Mouse (Mus musculus): ENCODE measurements at regions not wholly inside any gene's neighbourhood (a gene's known extent, or its start where the extent isn't known, plus 50 kb on each side); places are given as distances from the start of the nearest gene placed in this dataset.
A peak's percentile ranks its signal among the peaks of the same experiment; 100 is the strongest.

DNA sequence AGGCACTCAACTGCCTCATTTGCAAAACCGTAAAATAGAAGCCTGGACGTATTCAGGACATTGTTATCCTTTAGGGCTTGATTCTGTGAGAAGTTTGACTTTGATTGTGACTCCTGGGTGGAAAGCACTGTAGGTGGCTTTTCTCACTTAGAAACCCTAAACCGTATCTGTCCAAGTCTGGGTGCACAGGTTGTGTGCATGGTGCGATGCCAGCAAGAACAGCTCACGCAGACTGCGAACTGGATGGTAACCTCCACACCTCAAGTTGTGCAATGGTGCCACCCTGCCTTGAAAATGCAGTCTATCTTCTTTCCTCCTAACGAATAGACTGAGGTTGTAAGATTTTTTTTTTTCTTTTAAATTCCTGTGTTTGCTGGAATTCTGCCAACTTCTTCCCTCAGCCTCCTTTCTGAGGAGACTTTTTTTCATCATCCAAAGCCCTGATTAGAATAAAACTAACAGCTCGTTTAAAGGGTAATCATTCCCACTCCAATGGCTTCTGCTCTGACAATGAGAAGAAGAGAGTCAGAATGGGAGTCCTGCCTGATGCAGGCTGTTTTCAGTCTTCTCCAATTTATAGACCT lies 383.8 kb upstream of the Slc30a5 start:
- DNase-seq (ENCODE audit: low spot score): no peak

DNA sequence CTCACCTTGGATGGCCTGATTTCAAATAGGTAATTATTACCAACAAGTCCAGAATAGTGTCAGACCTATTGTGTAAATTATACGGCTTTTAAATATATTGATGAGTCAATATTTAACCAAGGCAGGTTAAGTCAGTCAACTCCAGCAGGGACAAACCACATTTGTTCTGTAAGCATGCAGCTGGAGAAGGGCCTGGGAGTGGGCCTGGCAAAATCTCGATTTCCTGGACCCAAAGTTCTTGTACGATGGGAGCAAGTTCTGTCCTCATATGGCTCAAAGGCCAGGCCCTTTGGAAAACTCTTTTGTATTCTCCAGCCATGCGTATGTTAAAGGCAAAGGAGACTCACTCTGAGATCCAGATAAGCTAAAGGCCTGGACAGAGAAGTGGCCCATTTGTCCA lies 383.2 kb upstream of the Slc30a5 start:
- no peak for DNase-seq (ENCODE audit: low spot score)

DNA sequence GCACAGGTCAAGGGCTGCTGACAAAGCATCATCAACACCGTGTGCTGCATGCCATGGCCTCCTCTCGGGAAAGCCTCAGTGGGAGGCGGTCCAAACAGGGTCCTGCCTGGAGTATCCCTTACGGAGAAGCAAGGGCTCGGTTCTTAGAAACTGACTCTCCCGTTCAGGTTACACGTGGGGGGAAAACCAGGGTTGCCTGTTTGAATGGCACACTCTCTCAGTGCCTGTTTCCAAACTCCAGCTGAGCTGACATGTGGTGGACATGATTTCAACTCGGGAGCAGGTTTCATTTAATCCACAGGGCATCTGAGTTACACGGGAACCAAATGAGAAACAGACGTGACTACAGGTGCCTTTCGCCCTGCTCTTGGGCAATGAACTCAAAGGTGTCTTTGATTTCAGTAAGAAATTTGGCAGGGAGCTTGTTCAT lies 382.6 kb upstream of the Slc30a5 start:
- no peak for DNase-seq (ENCODE audit: low spot score)

DNA sequence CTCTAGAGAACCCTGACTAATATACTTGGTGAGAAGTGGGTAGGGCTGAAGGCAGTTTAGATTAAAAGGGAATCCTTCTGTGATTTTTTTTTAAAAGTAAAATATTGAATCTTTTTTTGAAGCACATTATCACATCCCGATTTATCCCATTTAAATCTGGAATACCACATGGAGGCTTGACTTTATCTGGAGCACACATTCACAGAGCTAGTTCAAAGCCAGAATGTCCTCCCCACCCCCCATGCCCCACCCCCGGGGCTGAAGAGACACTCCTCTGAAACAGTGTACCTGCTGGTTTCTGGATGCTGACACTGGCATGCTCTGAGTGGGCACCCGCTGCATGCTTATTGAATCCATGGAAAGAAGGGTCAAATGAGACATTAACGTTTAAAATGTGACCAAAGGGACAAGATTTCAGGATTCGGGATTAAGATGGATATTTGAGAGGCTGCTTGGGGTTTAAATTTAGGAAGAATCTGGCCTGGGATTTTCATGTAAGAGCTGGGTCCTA lies 382.0 kb upstream of the Slc30a5 start:
- no peak for DNase-seq (ENCODE audit: low spot score)

DNA sequence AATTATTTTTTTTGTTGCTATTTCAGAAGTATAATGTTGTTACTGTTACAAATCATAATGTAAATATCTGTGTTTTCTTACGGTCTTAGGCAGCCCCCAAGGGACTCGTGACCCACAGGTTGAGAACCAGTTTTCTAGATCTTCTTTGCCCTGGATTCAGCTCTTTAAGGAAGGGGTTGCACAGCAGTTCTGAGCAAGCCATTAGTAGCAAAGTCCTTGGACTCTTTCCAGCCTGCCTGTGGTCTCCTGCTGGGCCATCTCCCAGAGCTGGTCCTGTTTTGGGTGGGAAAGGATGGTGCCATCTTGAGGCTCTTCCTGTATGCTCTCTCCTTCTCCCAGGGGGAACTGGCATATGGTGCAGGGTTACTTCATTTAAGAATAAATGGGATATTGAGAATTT lies 380.9 kb upstream of the Slc30a5 start:
- DNase-seq (ENCODE audit: low spot score): no peak

DNA sequence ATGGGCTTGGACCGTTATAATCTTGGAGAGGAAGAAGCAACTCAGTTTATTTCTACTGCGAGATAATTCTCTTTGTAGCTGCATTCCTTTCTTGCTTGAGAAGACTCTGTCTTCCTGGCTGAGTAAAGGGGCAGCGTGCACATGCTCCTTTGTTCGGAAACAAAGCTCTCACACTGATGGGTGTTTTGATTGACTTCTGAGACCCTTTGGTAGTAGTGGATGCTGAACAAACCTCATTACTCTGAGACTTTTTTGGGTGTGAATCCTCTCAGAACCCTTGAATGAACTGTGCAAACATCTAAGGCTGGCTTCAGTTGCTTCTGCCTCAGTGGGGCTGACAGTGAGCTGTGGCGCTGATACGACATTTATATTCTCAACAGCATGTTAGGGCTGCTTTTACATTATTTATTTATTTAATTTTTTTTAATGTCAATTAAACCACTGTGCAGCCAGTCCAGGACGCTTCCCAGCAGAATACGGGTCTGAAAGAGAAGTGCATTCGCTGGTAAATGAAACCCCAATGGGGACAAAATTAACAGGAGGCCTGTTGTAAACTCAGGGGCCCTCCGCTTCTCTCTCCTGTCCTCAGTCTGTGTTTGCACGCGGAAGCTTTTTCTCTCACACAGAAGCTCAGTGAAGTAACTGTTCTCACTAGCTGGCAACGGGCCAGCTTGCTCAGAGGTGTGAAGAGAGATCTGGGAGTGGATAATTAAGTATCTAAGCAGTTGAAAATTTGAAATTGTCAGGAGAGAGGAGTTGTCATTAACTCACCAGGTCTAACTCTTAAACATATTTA lies 380.1 kb upstream of the Slc30a5 start:
- no peak for DNase-seq (ENCODE audit: low spot score)

- no peak for DNase-seq (ENCODE audit: low spot score)
Measured at GRCm38 (mm10) chr13:101212341-101212895, 379.2 kb upstream of the Slc30a5 start.

DNA sequence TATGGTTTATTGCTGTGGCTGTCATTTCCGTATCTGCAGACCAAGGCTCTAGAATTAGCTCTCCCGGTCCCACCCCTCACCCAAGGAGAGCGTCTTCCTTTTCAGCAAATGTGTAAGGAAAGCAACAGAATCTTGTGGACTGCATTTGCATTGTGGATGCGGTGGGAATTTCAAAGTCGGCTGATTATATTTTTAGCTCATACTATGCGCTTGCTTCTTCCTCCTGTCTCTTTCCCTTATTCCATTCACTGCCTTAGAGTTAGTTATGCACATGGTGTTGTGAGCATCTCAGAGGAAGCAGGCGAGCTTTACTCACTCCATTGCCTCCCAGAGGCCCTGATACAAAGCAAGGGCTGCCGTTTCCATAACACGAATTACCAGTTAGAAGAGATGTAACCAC lies 375.6 kb upstream of the Slc30a5 start:
- DNase-seq (ENCODE audit: low spot score): no peak

GRCm38 (mm10) chr13:101203463-101203862 lies 370.2 kb upstream of the Slc30a5 start:
- no peak for DNase-seq (ENCODE audit: low spot score)

DNA sequence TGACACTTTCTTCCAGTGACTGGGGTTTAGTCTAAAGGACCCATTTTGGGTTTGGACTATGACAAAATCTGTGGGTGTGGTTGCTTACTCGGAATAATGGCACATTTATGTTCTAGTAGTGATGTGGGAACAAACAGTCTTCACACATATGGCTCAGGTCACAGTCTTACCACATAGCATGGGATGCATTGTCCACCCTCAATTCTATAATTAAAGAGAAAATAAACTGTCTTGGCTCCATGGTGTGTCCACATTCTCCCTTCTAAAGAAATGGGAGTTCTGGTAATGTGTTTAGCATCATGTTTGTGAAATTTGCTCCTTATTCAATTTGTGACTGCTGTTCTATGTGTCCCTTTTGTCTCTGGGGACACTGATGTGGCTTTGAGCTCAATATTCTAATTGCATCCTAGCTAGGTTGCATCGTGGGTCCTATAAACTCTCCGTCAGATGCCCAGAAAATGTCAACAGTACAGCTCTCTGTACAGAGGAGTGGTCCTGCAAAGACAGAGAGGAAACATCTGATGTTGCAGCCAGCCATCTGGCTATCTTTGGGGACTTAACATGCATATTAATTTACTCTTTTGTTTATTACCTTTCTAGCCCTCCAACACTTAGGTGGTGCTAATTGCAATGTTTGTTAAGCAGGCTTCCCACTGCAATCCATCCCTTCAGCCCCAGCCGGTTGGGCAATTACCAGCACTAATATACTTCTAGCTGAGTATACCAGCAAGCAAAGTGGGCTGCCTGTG lies 369.5 kb upstream of the Slc30a5 start:
- DNase-seq (ENCODE audit: low spot score): no peak

- no peak for DNase-seq (ENCODE audit: low spot score)
Measured at GRCm38 (mm10) chr13:101190249-101190830, 357.1 kb upstream of the Slc30a5 start.

- DNase-seq (ENCODE audit: low spot score): no peak
Measured at GRCm38 (mm10) chr13:101182387-101182786, 349.2 kb upstream of the Slc30a5 start.

DNA sequence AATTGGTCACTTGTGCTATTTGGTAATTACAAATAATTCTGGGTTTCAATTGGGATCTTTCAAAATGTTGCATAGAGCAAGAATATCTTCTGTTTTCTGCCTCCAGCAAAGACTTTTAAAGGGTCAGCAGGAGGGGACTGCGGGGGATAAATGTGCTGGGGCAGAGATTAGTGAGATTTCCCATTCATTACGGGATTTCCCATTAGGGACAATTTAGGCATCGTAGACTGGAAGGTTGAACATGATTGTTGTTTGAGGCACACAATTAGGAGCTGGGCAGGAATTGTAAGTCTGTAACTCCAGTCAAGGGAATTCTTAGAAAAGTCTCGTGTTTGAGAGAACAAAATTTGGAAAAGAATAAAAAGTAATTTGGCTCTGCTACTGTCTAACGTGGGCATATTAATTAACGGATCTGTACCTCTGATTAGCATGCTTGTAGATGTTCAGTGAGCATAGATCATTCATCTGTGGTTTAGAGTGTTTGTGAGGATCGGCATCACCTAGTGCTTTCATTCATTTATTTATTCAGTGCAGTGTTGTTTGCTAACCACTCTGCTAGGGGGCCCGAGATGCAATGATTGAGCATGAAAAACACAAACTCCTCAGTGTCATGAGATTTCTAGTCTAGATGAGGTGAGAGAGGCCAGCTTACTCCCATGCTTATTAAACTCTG lies 341.9 kb upstream of the Slc30a5 start:
- DNase-seq (ENCODE audit: low spot score): no peak

- no peak for DNase-seq (ENCODE audit: low spot score)
Measured at GRCm38 (mm10) chr13:101161768-101162167, 328.5 kb upstream of the Slc30a5 start.

DNA sequence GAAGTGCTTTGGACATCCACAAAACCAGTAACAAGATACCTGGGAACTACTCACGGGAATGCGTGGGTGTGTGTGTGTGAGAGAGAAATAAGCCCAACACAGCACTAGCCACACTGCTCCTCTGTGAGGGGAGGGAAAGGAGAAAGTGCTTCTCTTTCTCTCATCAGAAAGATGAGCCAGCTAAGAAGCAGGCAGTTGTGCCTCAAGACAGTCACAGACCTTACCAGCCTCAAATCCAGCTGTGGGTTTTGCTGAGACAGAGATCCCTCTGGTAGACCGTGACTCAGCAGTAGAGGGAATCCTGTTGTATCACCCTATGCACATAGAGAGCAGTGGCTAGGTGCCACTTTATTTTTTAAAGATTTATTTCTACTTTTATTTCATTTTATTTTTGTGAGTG lies 326.7 kb upstream of the Slc30a5 start:
- DNase-seq (ENCODE audit: low spot score): no peak

DNA sequence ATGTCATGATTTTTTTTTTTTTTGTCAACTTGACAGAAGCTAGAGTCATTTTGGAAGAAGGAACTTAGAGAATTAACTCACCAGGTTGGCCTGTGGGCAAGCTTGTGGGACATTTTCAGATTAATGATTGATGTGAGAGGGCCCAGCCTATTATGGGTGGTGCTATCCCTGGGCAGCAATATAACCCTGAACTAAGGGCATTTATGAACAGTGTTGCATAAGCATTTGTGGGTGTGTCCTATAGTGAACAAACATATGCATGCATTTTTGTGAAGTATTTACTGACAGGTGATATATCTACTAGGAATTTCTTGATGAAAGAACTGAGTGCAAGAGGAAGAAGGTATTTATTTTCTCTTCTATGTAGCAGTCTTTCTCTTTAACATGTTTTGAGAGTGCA lies 320.5 kb upstream of the Slc30a5 start:
- no peak for DNase-seq (ENCODE audit: low spot score)

GRCm38 (mm10) chr13:101142761-101143160 lies 309.5 kb upstream of the Slc30a5 start:
- peak; percentile 43 for DNase-seq (ENCODE audit: low spot score)

DNA sequence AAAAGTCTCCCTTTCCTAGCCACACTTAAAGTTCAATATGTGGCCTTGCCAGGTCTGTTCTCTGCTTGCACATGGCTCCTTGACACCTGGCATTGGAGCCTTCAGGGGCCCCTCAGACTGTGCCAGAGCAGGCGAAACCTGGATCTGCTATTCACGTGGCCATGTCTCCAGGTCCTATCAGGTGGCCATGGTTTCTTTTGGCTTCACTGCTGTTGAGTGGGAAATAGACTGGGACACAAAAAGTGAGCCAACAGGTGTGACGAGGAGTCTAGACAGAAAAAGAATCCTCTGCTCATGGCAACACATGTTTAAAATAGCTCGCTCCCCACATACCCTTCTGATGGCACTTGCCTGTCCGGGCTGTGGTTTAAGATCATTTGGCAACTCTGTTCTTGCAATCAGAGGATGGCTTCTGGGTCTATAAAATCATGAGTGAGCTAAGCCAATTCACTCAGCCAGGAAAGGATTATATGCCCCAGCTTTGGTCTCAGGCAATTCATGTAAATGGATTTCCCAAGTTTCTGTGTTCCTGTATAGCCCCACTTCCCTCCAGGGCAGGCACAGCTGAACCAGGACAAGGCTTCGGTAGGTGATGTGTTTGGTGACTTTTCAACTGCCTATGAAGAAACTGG lies 309.0 kb upstream of the Slc30a5 start:
- DNase-seq (ENCODE audit: low spot score): no peak

- no peak for DNase-seq (ENCODE audit: low spot score)
Measured at GRCm38 (mm10) chr13:101129466-101129865, 296.2 kb upstream of the Slc30a5 start.

GRCm38 (mm10) chr13:101127808-101128207 lies 294.6 kb upstream of the Slc30a5 start:
- no peak for DNase-seq (ENCODE audit: low spot score)

- no peak for DNase-seq (ENCODE audit: low spot score)
Measured at GRCm38 (mm10) chr13:101127262-101127661, 294.0 kb upstream of the Slc30a5 start.
